Mouse (Mus musculus) adrenal gland, postnatal 10 days (tissue): Measurements from ENCODE around the gene Defb46. TPM values are rescaled to one million over a fixed set of nuclear protein-coding genes. Genes with fewer than 3 reads are reported as not detected.

Source experiments
- DNase-seq: peaks from one replicate; pipeline ENCODE4 v3.0.0; 2021; ENCODE audit warnings: mixed read lengths
- long read RNA-seq, 2 experiments: library from polyadenylated mRNA; stranded (forward); transcript quantifications; one replicate each; pipeline ENCODE4 v2.0.0; 2021
- total RNA-seq, 2 experiments: library from RNA; stranded (reverse); gene quantifications; 2 replicates each; pipeline ENCODE4 v1.2.3; 2021

The Defb46 gene
- not detected for total RNA-seq
- long read RNA-seq, experiment 1 = 0 reads
- long read RNA-seq, experiment 2 = 0 reads

- DNase-seq = no peak
Measured at GRCm38 (mm10) chr8:19239616-19240015, at the start of gene Defb46. TSS of gene Defb46 (plus strand) at chr8:19239916.

- DNase-seq = no peak
Measured at GRCm38 (mm10) chr8:19225161-19225560, 14.6 kb upstream of the Defb46 start, which contains the start of gene Defb6. TSS of gene Defb6 (plus strand) at chr8:19225478.

- DNase-seq = no peak
Measured at GRCm38 (mm10) chr8:19238101-19238500, 1.6 kb upstream of the Defb46 start.

GRCm38 (mm10) chr8:19247280-19247679, 7.6 kb downstream of the Defb46 start, which contains the start of gene Defb5:
TSS of gene Defb5 (plus strand) at chr8:19247580.
- DNase-seq = no peak

- no peak for DNase-seq
Measured at GRCm38 (mm10) chr8:19258136-19258535, 18.4 kb downstream of the Defb46 start.

GRCm38 (mm10) chr8:19259667-19260066, 20.0 kb downstream of the Defb46 start:
- no peak for DNase-seq

Other genes with a start within 250 kb of the Defb46 start
- gene Defb37, start 248.9 kb upstream of the Defb46 start, total RNA-seq = not detected
- gene Defb38, start 213.3 kb upstream of the Defb46 start, total RNA-seq = not detected
- gene Defb39, start 175.1 kb upstream of the Defb46 start, total RNA-seq = not detected
- not detected for gene Defb12, start 125.1 kb upstream of the Defb46 start, total RNA-seq
- gene Defb34, start 116.2 kb upstream of the Defb46 start, total RNA-seq = not detected
- gene Gm45826, start 99.1 kb upstream of the Defb46 start, total RNA-seq = not detected
- not detected for gene Defb14, start 45.6 kb upstream of the Defb46 start, total RNA-seq
- gene Defb4, start 41.2 kb upstream of the Defb46 start, total RNA-seq = not detected
- not detected for gene Defb6, start 14.4 kb upstream of the Defb46 start, total RNA-seq
- not detected for gene Defb5, start 7.7 kb downstream of the Defb46 start, total RNA-seq
- gene Defb3, start 53.4 kb downstream of the Defb46 start, total RNA-seq = not detected
- gene Defb8, start 207.7 kb downstream of the Defb46 start, total RNA-seq = not detected